Mouse (Mus musculus) embryo, embryonic 10.5 days (tissue): Measurements from ENCODE around the gene Sdk1.

Experiments
- DNase-seq: peaks from one replicate; pipeline ENCODE4 v3.0.0-alpha.2; 2015; ENCODE audit warnings: low spot score

The Sdk1 gene

GRCm38 (mm10) chr5:142001973-142002372 lies 760.7 kb downstream of the Sdk1 start:
- no peak for DNase-seq

DNA sequence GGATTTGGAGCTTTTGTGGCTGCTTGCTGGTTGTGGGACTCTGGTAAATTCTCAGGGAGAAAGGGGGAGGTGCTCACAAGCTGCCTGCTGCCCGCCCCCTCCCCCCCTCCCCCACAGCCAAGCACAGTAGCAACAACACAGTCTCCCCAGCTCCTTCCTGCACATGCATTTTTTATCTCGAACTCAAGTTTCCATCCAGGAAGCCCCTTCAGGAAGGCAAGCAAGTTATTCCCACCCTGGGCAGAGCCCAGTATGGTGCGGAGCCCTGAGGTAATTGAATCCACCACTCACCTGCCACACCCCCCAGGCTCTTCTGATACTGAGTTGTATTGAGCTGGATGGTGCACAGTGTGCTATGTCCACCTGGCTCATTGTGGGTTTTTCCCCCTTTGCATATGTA lies 768.9 kb downstream of the Sdk1 start:
- no peak for DNase-seq

DNA sequence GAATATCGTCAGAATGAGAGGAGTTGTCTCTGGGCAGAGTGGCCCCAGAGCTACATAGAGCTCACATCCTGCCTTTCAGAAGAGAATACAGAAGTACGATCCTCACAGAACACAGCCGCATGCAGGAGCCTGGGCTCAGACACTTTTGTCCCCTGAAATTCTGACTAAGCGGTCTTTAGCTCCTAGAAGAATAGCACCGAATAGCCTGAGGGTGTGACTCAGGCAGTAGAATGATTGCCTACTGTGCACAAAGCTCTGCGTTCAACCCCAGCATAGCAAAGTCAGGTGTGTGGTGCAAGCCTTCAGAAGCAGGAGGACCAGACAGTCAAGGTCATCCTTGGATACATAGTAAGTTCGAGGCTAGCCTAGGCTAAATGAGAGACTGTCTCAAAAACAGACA lies 775.7 kb downstream of the Sdk1 start:
- no peak for DNase-seq

- DNase-seq = no peak
Measured at GRCm38 (mm10) chr5:142022877-142023580, 781.7 kb downstream of the Sdk1 start.

- DNase-seq = peak; percentile 28
Measured at GRCm38 (mm10) chr5:142024448-142024847, 783.2 kb downstream of the Sdk1 start.

- no peak for DNase-seq
Measured at GRCm38 (mm10) chr5:142036536-142036935, 795.2 kb downstream of the Sdk1 start.

DNA sequence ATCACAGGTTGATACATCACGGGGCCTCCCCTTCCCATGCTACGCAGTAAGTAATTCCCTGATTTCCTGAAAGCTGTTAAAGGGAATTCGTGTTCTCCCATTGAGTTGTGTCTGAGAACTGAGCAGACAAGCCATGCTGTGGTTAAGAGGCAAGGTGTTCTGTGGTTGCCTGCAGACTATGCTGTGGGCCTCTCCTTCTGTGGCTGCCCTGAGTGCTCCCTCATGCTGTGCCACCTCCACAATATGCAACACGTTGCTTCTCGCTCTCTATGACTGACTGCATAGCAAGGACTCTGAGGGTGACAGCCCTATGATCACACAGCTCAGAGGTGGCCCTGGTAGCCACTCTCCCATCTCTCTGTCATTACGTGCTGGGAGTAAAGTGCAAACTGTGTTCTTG lies 797.9 kb downstream of the Sdk1 start:
- DNase-seq = no peak

- DNase-seq = no peak
Measured at GRCm38 (mm10) chr5:142039891-142040530, 798.7 kb downstream of the Sdk1 start.

- no peak for DNase-seq
Measured at GRCm38 (mm10) chr5:142041226-142041802, 800.0 kb downstream of the Sdk1 start.

DNA sequence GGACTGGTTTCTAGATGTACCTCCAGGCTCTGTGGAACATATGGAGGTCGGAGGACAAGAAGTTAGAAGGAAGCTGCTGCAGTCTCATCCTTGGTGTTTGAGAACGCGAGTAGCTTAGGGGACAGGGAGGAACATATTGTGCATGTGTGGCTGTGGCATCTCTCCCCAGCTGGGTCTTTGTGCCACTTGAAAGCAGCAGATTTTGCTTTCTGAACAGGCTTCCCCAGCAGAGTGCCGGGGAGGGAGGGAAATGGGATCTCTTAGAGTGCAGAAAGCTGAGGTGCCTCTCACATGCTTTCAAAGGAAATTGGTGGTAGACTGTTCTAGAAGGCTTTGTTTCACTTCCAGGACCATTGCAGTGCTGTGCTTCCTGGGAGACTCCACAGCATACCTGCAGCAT lies 820.5 kb downstream of the Sdk1 start:
- no peak for DNase-seq

GRCm38 (mm10) chr5:142071322-142071721 lies 830.0 kb downstream of the Sdk1 start:
- DNase-seq = no peak

- no peak for DNase-seq
Measured at GRCm38 (mm10) chr5:142073901-142074300, 832.6 kb downstream of the Sdk1 start.

GRCm38 (mm10) chr5:142074561-142075500 lies 833.5 kb downstream of the Sdk1 start:
- no peak for DNase-seq

DNA sequence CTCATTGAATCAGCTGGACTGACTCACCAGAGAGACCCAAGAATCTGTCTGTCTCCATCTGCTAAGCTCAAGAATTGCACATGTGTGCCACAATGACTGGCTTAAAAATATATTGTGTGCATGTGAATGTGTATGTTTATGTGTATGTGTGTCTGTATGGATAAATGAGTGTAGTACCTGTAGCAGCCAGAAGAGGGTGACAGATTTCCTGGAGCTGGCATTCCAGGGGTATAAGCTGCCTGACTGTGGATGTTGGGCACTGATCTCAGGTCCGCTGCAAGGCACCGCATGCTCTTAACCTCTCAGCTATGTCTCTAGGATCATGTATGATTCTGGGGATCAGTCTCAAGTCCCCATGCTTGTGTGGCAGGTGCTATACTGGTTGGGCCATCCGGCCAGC lies 839.4 kb downstream of the Sdk1 start:
- peak; percentile 19 for DNase-seq

DNA sequence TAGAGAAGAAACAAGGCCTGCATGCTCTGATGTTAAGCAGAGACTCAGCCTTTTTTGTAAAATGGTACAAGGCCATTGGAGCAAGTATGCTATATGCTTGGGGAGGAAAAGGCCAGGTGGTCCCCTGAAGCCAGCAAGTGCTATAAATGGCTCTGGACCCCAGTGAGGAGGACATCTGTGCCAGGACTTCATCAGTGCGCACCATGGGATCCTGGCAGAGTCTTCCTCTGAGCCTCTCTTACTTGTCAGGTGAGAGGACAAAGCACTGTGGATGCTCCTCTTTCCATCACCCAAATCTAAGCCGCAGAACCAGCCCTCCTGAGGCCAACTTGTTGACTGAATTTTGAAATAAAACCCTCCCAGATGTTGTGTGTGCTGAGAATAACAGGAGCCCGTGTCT lies 839.8 kb downstream of the Sdk1 start:
- DNase-seq = no peak

DNA sequence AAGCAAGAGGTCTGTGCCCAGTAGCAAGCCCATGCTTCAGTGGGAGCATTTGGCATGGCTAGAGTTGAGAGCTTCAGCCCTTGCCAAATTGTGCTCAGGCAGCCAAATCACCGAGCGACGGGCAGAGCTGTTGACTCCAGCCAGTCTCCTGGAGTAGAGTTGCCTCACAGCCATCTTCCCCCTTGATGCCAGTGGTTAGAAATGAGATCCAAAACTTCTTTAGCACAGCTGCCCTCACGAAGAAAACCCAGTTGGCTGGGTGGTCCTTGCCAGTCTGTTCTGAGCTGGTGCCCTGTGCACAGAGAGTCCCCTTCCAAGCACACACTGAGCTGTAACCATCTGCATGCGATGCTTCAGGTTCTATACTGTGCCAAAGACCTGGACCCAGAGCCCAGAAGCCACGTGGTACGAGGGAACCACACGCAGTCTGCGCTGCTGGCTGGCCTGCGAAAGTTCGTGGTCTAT lies 855.1 kb downstream of the Sdk1 start:
- no peak for DNase-seq

GRCm38 (mm10) chr5:142100176-142100575 lies 858.9 kb downstream of the Sdk1 start:
- peak; percentile 18 for DNase-seq

GRCm38 (mm10) chr5:142107434-142107833 lies 866.1 kb downstream of the Sdk1 start:
- DNase-seq = no peak

GRCm38 (mm10) chr5:142111989-142112388 lies 870.7 kb downstream of the Sdk1 start:
- no peak for DNase-seq

DNA sequence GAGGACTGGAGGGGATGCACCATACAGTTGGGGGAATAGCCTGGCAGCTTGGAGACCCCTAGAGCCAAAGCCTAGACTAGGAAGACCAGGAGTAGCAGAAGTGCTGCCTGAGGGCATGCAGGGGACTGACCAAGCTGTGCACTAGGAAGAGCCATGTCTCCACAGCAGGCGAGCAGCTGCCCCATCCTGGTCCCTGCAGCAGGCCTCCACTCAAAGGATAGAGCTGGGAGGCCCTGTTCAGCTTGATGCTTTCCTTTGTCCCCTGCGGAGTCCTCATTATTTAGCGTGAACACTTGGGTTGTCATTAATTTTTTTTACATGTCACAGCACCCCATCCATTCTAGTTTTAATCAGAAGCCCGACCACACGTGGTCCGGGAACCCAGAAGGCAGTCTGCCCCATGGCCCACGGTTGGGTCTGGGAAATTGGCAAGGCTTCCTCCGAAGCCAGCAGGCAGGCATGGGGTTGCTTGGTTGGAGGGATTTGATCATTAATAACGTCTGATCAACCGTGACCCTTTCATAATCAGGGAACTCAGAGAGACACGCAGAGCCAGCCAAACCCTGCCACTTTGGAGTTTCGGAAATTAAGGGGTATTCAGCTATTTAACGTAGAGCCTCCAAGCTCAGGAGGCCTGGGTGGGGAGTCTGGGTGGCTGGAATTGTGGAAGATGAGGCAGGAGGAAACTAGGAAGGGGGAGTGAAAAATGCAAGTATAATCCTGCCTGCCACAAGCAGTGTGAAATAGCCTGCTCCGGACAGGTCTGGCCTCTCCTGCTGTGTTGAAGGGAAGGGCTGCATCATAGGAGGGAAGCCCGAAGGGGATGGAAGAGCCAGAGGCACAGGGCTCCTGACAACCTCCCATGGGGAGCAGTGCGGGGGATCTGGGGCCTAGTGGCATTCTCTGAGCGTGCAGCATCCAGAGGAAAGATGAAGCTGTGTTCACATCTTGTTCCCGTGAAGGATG lies 872.2 kb downstream of the Sdk1 start:
- DNase-seq = peak; percentile 24

DNA sequence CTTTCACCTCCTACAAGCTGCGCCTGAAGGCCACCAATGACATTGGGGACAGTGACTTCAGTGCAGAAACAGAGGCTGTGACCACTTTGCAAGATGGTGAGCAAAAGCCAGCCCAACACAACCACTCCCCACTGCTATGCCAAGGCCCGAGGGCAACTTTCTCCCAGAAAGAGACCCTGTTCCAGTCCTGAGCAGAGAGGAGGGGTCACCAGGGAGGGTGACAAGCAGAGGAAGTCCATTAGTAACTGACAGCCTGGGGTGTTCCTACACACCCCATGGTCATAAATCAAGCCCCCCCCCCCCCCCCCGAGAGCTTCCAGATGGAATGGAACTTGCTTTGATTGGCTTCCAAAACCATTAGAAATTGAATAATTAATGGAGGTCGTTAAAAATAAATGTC lies 886.5 kb downstream of the Sdk1 start:
- no peak for DNase-seq
